18 mouse cellular contexts compared by ENCODE assay signal in the genomic region with DNA sequence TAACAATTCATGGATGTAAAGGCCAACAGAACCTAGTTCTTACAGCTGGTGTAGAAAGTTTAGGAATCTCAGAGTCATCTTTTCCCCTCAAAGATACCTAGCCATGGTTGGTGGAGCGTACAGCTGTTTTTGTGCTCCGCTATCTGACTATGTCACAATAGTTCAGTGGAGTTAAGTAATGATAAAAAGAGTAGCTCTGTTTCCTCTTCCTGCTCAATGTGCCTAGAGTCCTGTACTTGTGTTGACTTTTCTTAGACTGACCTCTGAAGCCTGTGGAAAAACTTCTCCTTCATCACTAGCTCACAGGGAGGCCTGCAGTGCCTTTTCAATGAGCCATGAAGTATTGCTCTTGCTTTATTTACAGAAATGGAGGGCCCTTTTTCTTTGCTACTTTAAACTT.
DNase-seq lines count a peak whose midpoint lies in the region; ATAC-seq lines count a peak whose summit lies in the region.
"Had no signal": no experiment of that assay in that cellular context is flagged by ENCODE, and none has a peak within 500 bp of the region (broad histone marks: within the 10 kb centered on the region; RNA-seq: fewer than 3 reads in every experiment).

No protein-coding gene starts in this region.

- H3K27me3 ChIP-seq in midbrain, embryonic 13.5 days, result no peaks in the 10 kb centered on the region
- no peaks in the 10 kb centered on the region for H3K27me3 ChIP-seq in midbrain, embryonic 10.5 days (ENCODE audit: low read depth, poor library complexity, severe bottlenecking)
- no peaks in the 10 kb centered on the region for H3K27me3 ChIP-seq in liver, embryonic 15.5 days
- H3K27me3 ChIP-seq: neural tube, embryonic 15.5 days had no signal

- 0 out of 2 replicates have a peak overlapping the region, but pooled peaks have one; percentile 9 for H3K27ac ChIP-seq in midbrain, embryonic 13.5 days
- no peak overlapping the region for H3K27ac ChIP-seq in midbrain, embryonic 10.5 days (replicated peaks)
- H3K27ac ChIP-seq in liver, embryonic 15.5 days (replicated peaks), result no peak overlapping the region
- H3K27ac ChIP-seq: embryonic facial prominence, embryonic 10.5 days; macrophage; neural tube, embryonic 15.5 days had no signal

- no peaks in the 10 kb centered on the region for H3K36me3 ChIP-seq in midbrain, embryonic 13.5 days
- peaks cover 3% of the 10 kb centered on the region; the same call in 1 of the 2 replicates for H3K36me3 ChIP-seq in midbrain, embryonic 10.5 days
- no peaks in the 10 kb centered on the region for H3K36me3 ChIP-seq in liver, embryonic 15.5 days (replicated peaks)
- H3K36me3 ChIP-seq: embryonic facial prominence, embryonic 10.5 days; neural tube, embryonic 15.5 days had no signal

- H3K9me3 ChIP-seq in midbrain, embryonic 13.5 days, result no peaks in the 10 kb centered on the region
- H3K9me3 ChIP-seq in midbrain, embryonic 10.5 days (replicated peaks), result no peaks in the 10 kb centered on the region
- H3K9me3 ChIP-seq in liver, embryonic 15.5 days (replicated peaks), result no peaks in the 10 kb centered on the region
- H3K9me3 ChIP-seq: embryonic facial prominence, embryonic 10.5 days; neural tube, embryonic 15.5 days had no signal

- no peak for ATAC-seq in midbrain, embryonic 13.5 days
- ATAC-seq in liver, embryonic 15.5 days (ENCODE audit: insufficient read depth), result peak; percentile 70
- ATAC-seq: inflammation-experienced regulatory T-cells, adult 6 months had no signal

- H3K9ac ChIP-seq in midbrain, embryonic 13.5 days (replicated peaks), result no peak overlapping the region
- no peak overlapping the region for H3K9ac ChIP-seq in liver, embryonic 15.5 days
- H3K9ac ChIP-seq: neural tube, embryonic 15.5 days had no signal

- H3K4me3 ChIP-seq in midbrain, embryonic 13.5 days (replicated peaks), result no peak overlapping the region
- H3K4me3 ChIP-seq in midbrain, embryonic 10.5 days, result no peak overlapping the region
- no peak overlapping the region for H3K4me3 ChIP-seq in liver, embryonic 15.5 days (replicated peaks)
- H3K4me3 ChIP-seq: embryonic facial prominence, embryonic 10.5 days; neural tube, embryonic 15.5 days had no signal

- peak; percentile 11 for DNase-seq in heart, adult 8-10 months (ENCODE audit: low spot score)
- no peak for DNase-seq in heart, postnatal 10 days
- no peak for DNase-seq in midbrain, embryonic 10.5 days (ENCODE audit: low spot score)
- DNase-seq in frontal cortex, postnatal 10 days (ENCODE audit: low spot score in 2 of 2), result no peak
- DNase-seq in layer of hippocampus, postnatal 10 days (ENCODE audit: low spot score in 2 of 2), result no peak
- DNase-seq: adrenal gland, adult 8-10 months; B cell, adult 2 months; cerebellum, adult 2 months; kidney, postnatal 10 days; layer of hippocampus, adult 9-11 months; left cerebral cortex, postnatal 4 days; thymus, postnatal 36 days had no signal

- WGBS in midbrain, embryonic 13.5 days, result 89% methylated on average over 2 of the region's 2 CpGs
- WGBS in midbrain, embryonic 10.5 days, result 82% methylated on average over 2 of the region's 2 CpGs
- 47% methylated on average over 2 of the region's 2 CpGs for WGBS in liver, embryonic 15.5 days (ENCODE audit: insufficient replicate concordance)

- H3K4me1 ChIP-seq in midbrain, embryonic 13.5 days (replicated peaks), result no peaks in the 10 kb centered on the region
- H3K4me1 ChIP-seq in midbrain, embryonic 10.5 days, result peaks cover 5% of the 10 kb centered on the region; the same call in 1 of the 2 replicates
- H3K4me1 ChIP-seq in liver, embryonic 15.5 days (replicated peaks), result no peaks in the 10 kb centered on the region
- H3K4me1 ChIP-seq: embryonic facial prominence, embryonic 10.5 days; neural tube, embryonic 15.5 days had no signal

- intact Hi-C loops in heart, postnatal 10 days (cut with DNase I), result no loop called here

- H3K4me2 ChIP-seq in midbrain, embryonic 13.5 days (replicated peaks), result no peak overlapping the region
- no peak overlapping the region for H3K4me2 ChIP-seq in liver, embryonic 15.5 days
- H3K4me2 ChIP-seq: neural tube, embryonic 15.5 days had no signal
